Mouse (Mus musculus): ENCODE data around the gene Kirrel3. TPM values are rescaled to one million over a fixed set of nuclear protein-coding genes. Genes with fewer than 3 reads are reported as not detected.

Gene Kirrel3
- polyA plus RNA-seq, 1 experiment from 2014 or later = 2.2 TPM

GRCm38 (mm10) chr9:34749161-34749560 lies 263.5 kb downstream of the Kirrel3 start:
- H3K27me3 ChIP-seq (replicated peaks) = no peaks in the 10 kb centered on the region
- no peaks in the 10 kb centered on the region for H3K9me3 ChIP-seq
- no peak overlapping the region for H3K4me2 ChIP-seq (replicated peaks)
- no peaks in the 10 kb centered on the region for H3K36me3 ChIP-seq
- no peaks in the 10 kb centered on the region for H3K4me1 ChIP-seq (replicated peaks)
- 89% methylated on average over 7 of the region's 7 CpGs for WGBS
- no peak overlapping the region for H3K27ac ChIP-seq
- H3K9ac ChIP-seq = no peak overlapping the region
- ATAC-seq = no peak
- H3K4me3 ChIP-seq (replicated peaks) = no peak overlapping the region

GRCm38 (mm10) chr9:34749877-34750276 lies 264.2 kb downstream of the Kirrel3 start:
- ATAC-seq = no peak
- 57% methylated on average over 4 of the region's 4 CpGs for WGBS
- no peak overlapping the region for H3K27ac ChIP-seq

DNA sequence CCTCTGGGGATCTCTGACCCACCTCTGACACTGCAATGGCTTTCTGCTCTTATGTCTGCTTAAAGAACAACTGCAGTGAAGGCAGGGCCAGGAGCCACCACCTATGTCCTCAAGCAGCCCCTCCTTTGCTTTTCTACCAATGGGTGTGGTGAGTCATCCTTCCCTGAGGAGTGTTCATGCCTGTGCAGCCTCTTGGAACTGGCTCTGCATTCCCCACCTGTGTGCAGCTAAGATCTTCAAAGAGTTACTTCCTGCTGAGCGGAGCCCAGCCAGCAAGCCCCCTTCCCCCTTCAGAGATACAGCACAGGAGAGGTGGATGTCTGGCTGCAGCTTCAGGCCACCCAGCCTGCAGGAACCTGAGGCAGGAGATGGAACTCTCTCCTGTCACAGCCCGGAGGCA lies 265.2 kb downstream of the Kirrel3 start:
- Histone ChIP-seq H3K4me2 (replicated peaks) (no peak overlapping the region), H3K27ac (no peak overlapping the region), H3K27me3 (replicated peaks) (no peaks in the 10 kb centered on the region), H3K36me3 (no peaks in the 10 kb centered on the region), H3K4me3 (replicated peaks) (no peak overlapping the region), H3K9me3 (no peaks in the 10 kb centered on the region), H3K9ac (no peak overlapping the region), H3K4me1 (replicated peaks) (no peaks in the 10 kb centered on the region)
- peak; percentile 36; the same call in 1 of the 2 replicates for ATAC-seq
- 37% methylated on average over 2 of the region's 2 CpGs for WGBS

More at GRCm38 (mm10) chr9:34749877-34750276, 264.2 kb downstream of the Kirrel3 start:
- H3K9me3 ChIP-seq = no peaks in the 10 kb centered on the region
- H3K27me3 ChIP-seq (replicated peaks) = no peaks in the 10 kb centered on the region
- no peak overlapping the region for H3K9ac ChIP-seq
- no peaks in the 10 kb centered on the region for H3K4me1 ChIP-seq (replicated peaks)
- no peak overlapping the region for H3K4me3 ChIP-seq (replicated peaks)
- no peak overlapping the region for H3K4me2 ChIP-seq (replicated peaks)
- no peaks in the 10 kb centered on the region for H3K36me3 ChIP-seq

- Histone ChIP-seq H3K4me1 (replicated peaks) (no peaks in the 10 kb centered on the region), H3K27ac (no peak overlapping the region), H3K4me3 (replicated peaks) (no peak overlapping the region), H3K4me2 (replicated peaks) (no peak overlapping the region), H3K36me3 (no peaks in the 10 kb centered on the region), H3K27me3 (replicated peaks) (no peaks in the 10 kb centered on the region), H3K9ac (no peak overlapping the region), H3K9me3 (no peaks in the 10 kb centered on the region)
- ATAC-seq = no peak
- 78% methylated on average over 5 of the region's 5 CpGs for WGBS
Measured at GRCm38 (mm10) chr9:34752076-34752800, 266.5 kb downstream of the Kirrel3 start.

GRCm38 (mm10) chr9:34752801-34753170 lies 267.1 kb downstream of the Kirrel3 start:
- ATAC-seq = no peak
- no peak overlapping the region for H3K4me3 ChIP-seq (replicated peaks)
- no peaks in the 10 kb centered on the region for H3K36me3 ChIP-seq
- H3K9ac ChIP-seq = no peak overlapping the region
- no peak overlapping the region for H3K4me2 ChIP-seq (replicated peaks)
- H3K27ac ChIP-seq = no peak overlapping the region
- no peaks in the 10 kb centered on the region for H3K27me3 ChIP-seq (replicated peaks)
- no peaks in the 10 kb centered on the region for H3K4me1 ChIP-seq (replicated peaks)
- 20% methylated on average over 4 of the region's 4 CpGs for WGBS
- no peaks in the 10 kb centered on the region for H3K9me3 ChIP-seq

- Histone ChIP-seq H3K27me3 (replicated peaks) (no peaks in the 10 kb centered on the region), H3K9ac (no peak overlapping the region), H3K27ac (no peak overlapping the region), H3K9me3 (no peaks in the 10 kb centered on the region), H3K4me3 (replicated peaks) (no peak overlapping the region), H3K36me3 (no peaks in the 10 kb centered on the region), H3K4me1 (replicated peaks) (no peaks in the 10 kb centered on the region), H3K4me2 (replicated peaks) (no peak overlapping the region)
- no peak for ATAC-seq
- WGBS = 90% methylated on average over 5 of the region's 5 CpGs
Measured at GRCm38 (mm10) chr9:34753891-34754290, 268.2 kb downstream of the Kirrel3 start.

- Histone ChIP-seq H3K4me3 (replicated peaks) (no peak overlapping the region), H3K9me3 (no peaks in the 10 kb centered on the region), H3K4me2 (replicated peaks) (no peak overlapping the region), H3K9ac (no peak overlapping the region), H3K4me1 (replicated peaks) (no peaks in the 10 kb centered on the region), H3K36me3 (no peaks in the 10 kb centered on the region), H3K27me3 (replicated peaks) (no peaks in the 10 kb centered on the region), H3K27ac (no peak overlapping the region)
- WGBS = 76% methylated on average over 6 of the region's 6 CpGs
- no peak for ATAC-seq
Measured at GRCm38 (mm10) chr9:34754523-34755097, 268.9 kb downstream of the Kirrel3 start.

- Histone ChIP-seq H3K27ac (no peak overlapping the region), H3K4me1 (replicated peaks) (no peaks in the 10 kb centered on the region), H3K9me3 (no peaks in the 10 kb centered on the region), H3K4me3 (replicated peaks) (no peak overlapping the region), H3K9ac (no peak overlapping the region), H3K36me3 (no peaks in the 10 kb centered on the region), H3K27me3 (replicated peaks) (no peaks in the 10 kb centered on the region), H3K4me2 (replicated peaks) (no peak overlapping the region)
- WGBS = 92% methylated on average over 7 of the region's 7 CpGs
- no peak for ATAC-seq
Measured at GRCm38 (mm10) chr9:34756055-34756454, 270.4 kb downstream of the Kirrel3 start.

DNA sequence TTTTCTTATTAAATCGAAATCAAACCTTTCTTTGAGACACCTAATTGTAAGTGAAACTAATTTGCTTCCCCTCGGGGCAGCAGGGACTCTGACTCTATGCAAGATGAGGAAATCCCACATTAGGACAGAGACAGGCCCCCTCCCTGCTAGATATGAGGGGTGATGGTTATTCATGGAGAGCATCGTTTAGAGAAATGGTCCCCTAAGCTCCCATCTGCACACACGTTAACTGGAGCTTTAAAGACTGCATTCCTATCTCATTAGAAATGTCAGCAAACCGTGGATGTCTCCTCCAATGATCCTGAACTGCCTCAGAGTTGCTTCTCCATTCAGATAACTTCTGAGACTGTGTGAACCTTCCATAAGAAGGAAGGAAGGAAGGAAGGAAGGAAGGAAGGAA lies 273.2 kb downstream of the Kirrel3 start:
- no peak overlapping the region for H3K9ac ChIP-seq
- 50% methylated on average over 5 of the region's 5 CpGs for WGBS
- ATAC-seq = no peak
- no peaks in the 10 kb centered on the region for H3K9me3 ChIP-seq
- H3K4me3 ChIP-seq (replicated peaks) = no peak overlapping the region
- H3K4me2 ChIP-seq (replicated peaks) = no peak overlapping the region
- no peaks in the 10 kb centered on the region for H3K27me3 ChIP-seq (replicated peaks)
- no peaks in the 10 kb centered on the region for H3K4me1 ChIP-seq (replicated peaks)
- no peaks in the 10 kb centered on the region for H3K36me3 ChIP-seq
- no peak overlapping the region for H3K27ac ChIP-seq

DNA sequence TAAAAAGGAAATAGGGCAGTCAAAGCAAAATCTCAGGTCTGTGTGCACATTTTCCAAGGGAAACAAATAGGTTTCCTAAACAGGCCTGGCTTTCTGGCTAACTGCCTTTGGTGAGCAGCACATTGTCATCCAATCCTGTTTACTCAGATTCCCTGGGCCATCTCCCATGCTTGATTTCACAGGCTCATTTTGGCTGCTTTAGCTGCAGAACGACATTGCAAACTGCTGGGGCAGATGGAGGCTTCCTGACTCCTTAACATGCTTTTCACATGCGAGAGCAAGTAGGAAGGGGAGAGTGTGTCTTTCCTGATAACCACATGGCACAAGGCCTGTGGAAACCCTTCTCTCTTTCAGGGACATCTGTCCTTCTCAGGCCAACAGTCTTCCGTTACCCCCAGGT lies 274.8 kb downstream of the Kirrel3 start:
- Histone ChIP-seq H3K9ac (no peak overlapping the region), H3K4me3 (replicated peaks) (no peak overlapping the region), H3K27ac (no peak overlapping the region), H3K36me3 (no peaks in the 10 kb centered on the region), H3K27me3 (replicated peaks) (no peaks in the 10 kb centered on the region), H3K9me3 (no peaks in the 10 kb centered on the region), H3K4me1 (replicated peaks) (no peaks in the 10 kb centered on the region), H3K4me2 (replicated peaks) (no peak overlapping the region)
- no peak for ATAC-seq
- 71% methylated on average over 3 of the region's 3 CpGs for WGBS

GRCm38 (mm10) chr9:34766792-34767623 lies 281.3 kb downstream of the Kirrel3 start:
- no peaks in the 10 kb centered on the region for H3K9me3 ChIP-seq
- H3K9ac ChIP-seq = no peak overlapping the region
- no peak overlapping the region for H3K4me3 ChIP-seq (replicated peaks)
- H3K27me3 ChIP-seq (replicated peaks) = no peaks in the 10 kb centered on the region
- 64% methylated on average over 7 of the region's 7 CpGs for WGBS
- H3K4me1 ChIP-seq (replicated peaks) = no peaks in the 10 kb centered on the region
- no peaks in the 10 kb centered on the region for H3K36me3 ChIP-seq
- ATAC-seq = no peak
- H3K4me2 ChIP-seq (replicated peaks) = no peak overlapping the region
- no peak overlapping the region for H3K27ac ChIP-seq

GRCm38 (mm10) chr9:34768961-34769360 lies 283.3 kb downstream of the Kirrel3 start:
- H3K4me1 ChIP-seq (replicated peaks) = no peaks in the 10 kb centered on the region
- 92% methylated on average over 2 of the region's 2 CpGs for WGBS

More at GRCm38 (mm10) chr9:34768961-34769360, 283.3 kb downstream of the Kirrel3 start:
- no peak overlapping the region for H3K4me3 ChIP-seq (replicated peaks)
- no peak for ATAC-seq
- no peak overlapping the region for H3K4me2 ChIP-seq (replicated peaks)
- H3K27ac ChIP-seq = no peak overlapping the region
- H3K36me3 ChIP-seq = no peaks in the 10 kb centered on the region
- H3K9me3 ChIP-seq = no peaks in the 10 kb centered on the region
- H3K9ac ChIP-seq = no peak overlapping the region
- H3K27me3 ChIP-seq (replicated peaks) = no peaks in the 10 kb centered on the region
